Mouse (Mus musculus) forebrain, embryonic 12.5 days (tissue): Measurements from ENCODE around the gene Rpusd4. TPM values are rescaled to one million over a fixed set of nuclear protein-coding genes. Genes with fewer than 3 reads are reported as not detected.

Experiments used
- ATAC-seq: fragments of 200-750 bp; cut with Nextera tagmentation; 2 replicates; pipeline ENCODE4 v1.8.0; 2017; ENCODE audit warnings: moderate TSS enrichment; ENCODE audit not compliant: low FRiP score
- H3K27ac ChIP-seq: fragments of 300-500 bp; sonication (generic); 2 replicates; pipeline ENCODE4 v1.5.1; 2016; ENCODE audit warnings: mild to moderate bottlenecking
- H3K27me3 ChIP-seq: fragments of 300-500 bp; sonication (generic); 2 replicates; pipeline ENCODE4 v1.6.1; 2016; ENCODE audit warnings: mild to moderate bottlenecking
- H3K36me3 ChIP-seq: fragments of 300-500 bp; sonication (generic); replicated peaks from 2 replicates; pipeline ENCODE4 v1.6.1; 2016; ENCODE audit warnings: mild to moderate bottlenecking
- H3K4me1 ChIP-seq: fragments of 300-500 bp; sonication (generic); 2 replicates; pipeline ENCODE4 v1.6.1; 2016
- H3K4me2 ChIP-seq: fragments of 300-500 bp; sonication (generic); 2 replicates; pipeline ENCODE4 v1.6.1; 2016; ENCODE audit warnings: mild to moderate bottlenecking, moderate library complexity
- H3K4me3 ChIP-seq: fragments of 300-500 bp; sonication (generic); replicated peaks from 2 replicates; pipeline ENCODE4 v1.5.1; 2016; ENCODE audit warnings: mild to moderate bottlenecking
- H3K9ac ChIP-seq: fragments of 300-500 bp; sonication (generic); 2 replicates; pipeline ENCODE4 v1.6.1; 2016; ENCODE audit warnings: mild to moderate bottlenecking
- H3K9me3 ChIP-seq: fragments of 300-500 bp; sonication (generic); 2 replicates; pipeline ENCODE4 v1.6.1; 2016
- WGBS: fragments of 180-500 bp; shearing (Covaris S2); methylation state at CpG from one replicate; pipeline ENCODE4 v1.1.7; 2016; 5-methylcytosine and 5-hydroxymethylcytosine counted together
- polyA plus RNA-seq: library from polyadenylated mRNA; unstranded; fragments of >200 nt; fragmentation: Nextera tagmentation; extraction: Ambion mirVana; gene quantifications from 2 replicates; pipeline ENCODE4 v1.2.1, GENCODE M21; 2016

The Rpusd4 gene
- 25.6 and 27.9 TPM in 2 replicates for polyA plus RNA-seq

- no peaks in the 10 kb centered on the region for H3K27me3 ChIP-seq
- H3K36me3 ChIP-seq: peaks cover 8% of the 10 kb centered on the region
- peak within 1 kb of the TSS; percentile 57 for H3K27ac ChIP-seq
- peak within 1 kb of the TSS; percentile 67 for H3K9ac ChIP-seq
- H3K4me1 ChIP-seq: peaks cover 17% of the 10 kb centered on the region
- under 1% methylated on average over 59 of the region's 62 CpGs for WGBS
- H3K4me2 ChIP-seq: peak within 1 kb of the TSS; percentile 80
- no peaks in the 10 kb centered on the region for H3K9me3 ChIP-seq
- peak; percentile 98 for ATAC-seq
- peak within 1 kb of the TSS; percentile 61 for H3K4me3 ChIP-seq
These were observed at the start of gene Rpusd4, which contains the start of gene Fam118b for GRCm38 (mm10) chr9:35267146-35267975. Gene Rpusd4, plus strand, starts transcription at chr9:35267865. Gene Fam118b, minus strand, starts transcription at chr9:35267805.

DNA sequence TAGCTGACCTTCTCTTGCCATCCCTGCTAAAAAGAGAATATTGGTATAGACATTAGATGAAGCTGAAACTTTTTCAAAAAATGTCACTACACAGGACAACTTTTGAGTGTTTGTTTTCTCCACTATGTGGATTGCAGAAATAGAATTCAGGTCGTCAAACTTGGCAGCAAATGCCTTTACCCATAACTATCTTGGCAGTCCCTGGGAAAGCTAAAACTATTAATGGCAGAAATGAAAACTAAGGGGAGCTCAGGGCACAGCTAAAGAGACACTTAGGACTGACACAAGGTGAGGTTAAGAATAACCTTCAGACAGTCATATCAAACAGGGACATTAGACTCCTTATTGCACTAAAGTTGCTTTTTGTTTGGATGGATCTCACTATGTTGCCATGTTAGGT is 49.7 kb upstream of the Rpusd4 start:
- Histone ChIP-seq H3K4me1 (no peaks in the 10 kb centered on the region), H3K4me3 (no peak overlapping the region), H3K4me2 (no peak overlapping the region), H3K9me3 (no peaks in the 10 kb centered on the region), H3K36me3 (peaks cover 84% of the 10 kb centered on the region), H3K27me3 (no peaks in the 10 kb centered on the region), H3K9ac (no peak overlapping the region), H3K27ac (no peak overlapping the region)
- ATAC-seq: no peak
- WGBS: 77% methylated on average over 1 of the region's 1 CpGs

DNA sequence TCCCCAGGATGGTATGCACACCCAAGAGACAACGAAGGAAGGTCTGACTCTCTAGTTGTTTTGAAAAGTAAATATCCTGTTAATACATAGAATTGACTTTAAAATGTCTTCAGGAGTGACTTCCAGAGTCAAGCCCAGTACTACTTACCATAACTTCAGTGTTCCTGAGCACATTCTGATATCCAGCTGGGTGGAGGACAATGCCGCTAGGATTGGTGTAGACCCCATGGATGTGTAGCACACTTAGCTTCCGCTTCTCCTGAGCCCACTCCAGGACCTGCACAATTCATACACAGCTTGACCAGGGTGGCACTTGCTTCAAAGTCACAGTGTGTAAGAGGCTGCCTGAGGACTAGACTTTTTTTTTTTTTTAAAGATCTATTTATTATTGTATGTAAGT is 44.2 kb upstream of the Rpusd4 start:
- Histone ChIP-seq H3K4me2 (no peak overlapping the region), H3K9ac (no peak overlapping the region), H3K4me1 (no peaks in the 10 kb centered on the region), H3K27me3 (no peaks in the 10 kb centered on the region), H3K27ac (no peak overlapping the region), H3K9me3 (no peaks in the 10 kb centered on the region), H3K4me3 (no peak overlapping the region), H3K36me3 (peaks cover 59% of the 10 kb centered on the region)
- ATAC-seq: no peak
- 93% methylated on average over 3 of the region's 3 CpGs for WGBS

DNA sequence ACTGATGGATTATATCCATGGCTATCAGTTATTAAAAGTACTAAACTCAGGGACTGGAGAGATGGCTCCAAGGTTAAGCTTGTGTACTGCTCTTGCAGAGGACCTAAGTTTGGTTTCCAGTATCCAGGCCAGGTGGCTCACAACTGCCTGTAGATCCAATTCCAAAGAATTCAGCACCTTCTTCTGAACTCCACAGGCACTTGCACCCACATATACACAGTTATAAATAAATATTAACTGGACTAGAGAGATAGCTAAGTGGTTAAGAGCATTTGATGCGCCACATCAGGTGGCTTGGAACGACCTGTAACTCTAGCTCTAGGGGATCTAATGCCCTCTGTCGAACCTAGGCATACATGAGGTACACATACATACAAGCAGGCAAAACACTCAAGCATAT is 39.0 kb upstream of the Rpusd4 start:
- whole genome bisulfite sequencing: 93% methylated on average over 3 of the region's 3 CpGs
- Histone ChIP-seq H3K36me3 (peaks cover 36% of the 10 kb centered on the region), H3K27me3 (no peaks in the 10 kb centered on the region), H3K9ac (no peak overlapping the region), H3K4me1 (no peaks in the 10 kb centered on the region), H3K27ac (no peak overlapping the region), H3K4me3 (no peak overlapping the region), H3K4me2 (no peak overlapping the region), H3K9me3 (no peaks in the 10 kb centered on the region)
- no peak for ATAC-seq

- 58% methylated on average over 3 of the region's 3 CpGs for WGBS
- ATAC-seq: no peak
- peaks cover 28% of the 10 kb centered on the region for H3K36me3 ChIP-seq
These were observed 31.7 kb upstream of the Rpusd4 start for GRCm38 (mm10) chr9:35235996-35236395.

GRCm38 (mm10) chr9:35238371-35238770 is 29.3 kb upstream of the Rpusd4 start:
- Histone ChIP-seq H3K4me1 (no peaks in the 10 kb centered on the region), H3K27me3 (no peaks in the 10 kb centered on the region), H3K9me3 (no peaks in the 10 kb centered on the region), H3K4me3 (no peak overlapping the region), H3K9ac (no peak overlapping the region), H3K4me2 (no peak overlapping the region), H3K27ac (no peak overlapping the region), H3K36me3 (peaks cover 18% of the 10 kb centered on the region)
- 94% methylated on average over 1 of the region's 1 CpGs for WGBS
- no peak for ATAC-seq

More at GRCm38 (mm10) chr9:35235996-35236395, 31.7 kb upstream of the Rpusd4 start:
- no peak overlapping the region for H3K27ac ChIP-seq
- no peak overlapping the region for H3K9ac ChIP-seq
- H3K4me2 ChIP-seq: no peak overlapping the region
- H3K4me1 ChIP-seq: no peaks in the 10 kb centered on the region
- H3K9me3 ChIP-seq: no peaks in the 10 kb centered on the region
- no peak overlapping the region for H3K4me3 ChIP-seq
- no peaks in the 10 kb centered on the region for H3K27me3 ChIP-seq

DNA sequence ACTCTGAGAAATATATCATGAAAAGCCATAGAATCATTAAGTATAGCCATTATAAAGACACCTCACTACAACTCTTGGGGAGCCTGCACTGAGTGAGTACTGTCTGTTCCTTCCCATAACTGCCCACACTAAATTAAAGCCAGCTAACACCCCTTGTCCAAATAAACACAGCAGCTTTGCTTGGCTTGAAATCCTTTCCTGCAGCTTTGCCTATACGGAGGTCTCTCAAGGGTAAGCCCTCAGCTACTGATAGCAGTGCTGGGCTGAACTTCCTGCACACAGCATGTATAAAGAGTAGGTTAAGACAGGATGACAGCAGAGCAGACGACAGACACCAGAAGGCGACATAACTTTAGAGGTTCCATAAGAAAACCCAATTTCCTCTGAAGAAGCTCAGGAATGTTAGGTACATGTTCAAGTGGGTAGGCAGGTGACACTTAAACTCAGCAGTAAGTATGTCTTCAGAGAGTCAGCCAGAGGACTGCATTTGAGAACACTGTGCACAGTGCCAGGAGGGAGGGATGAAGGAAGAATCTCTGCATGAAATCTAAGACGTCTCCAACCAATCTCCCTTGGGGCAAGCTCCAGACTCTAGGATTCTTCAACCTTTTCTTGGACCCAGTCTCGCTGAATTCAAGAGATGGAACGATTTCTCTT is 28.6 kb upstream of the Rpusd4 start:
- no peak overlapping the region for H3K4me2 ChIP-seq
- ATAC-seq: no peak
- H3K4me3 ChIP-seq: no peak overlapping the region
- peaks cover 14% of the 10 kb centered on the region for H3K36me3 ChIP-seq
- H3K4me1 ChIP-seq: no peaks in the 10 kb centered on the region
- no peaks in the 10 kb centered on the region for H3K9me3 ChIP-seq
- no peaks in the 10 kb centered on the region for H3K27me3 ChIP-seq
- H3K27ac ChIP-seq: no peak overlapping the region
- no peak overlapping the region for H3K9ac ChIP-seq
- 92% methylated on average over 6 of the region's 6 CpGs for WGBS

GRCm38 (mm10) chr9:35239734-35240133 is 27.9 kb upstream of the Rpusd4 start:
- WGBS: 83% methylated on average over 1 of the region's 1 CpGs
- Histone ChIP-seq H3K4me1 (no peaks in the 10 kb centered on the region), H3K27ac (no peak overlapping the region), H3K9ac (no peak overlapping the region), H3K9me3 (no peaks in the 10 kb centered on the region), H3K27me3 (no peaks in the 10 kb centered on the region), H3K4me3 (no peak overlapping the region), H3K36me3 (peaks cover 10% of the 10 kb centered on the region), H3K4me2 (no peak overlapping the region)
- no peak for ATAC-seq

- Histone ChIP-seq H3K4me3 (no peak overlapping the region), H3K9ac (no peak overlapping the region), H3K36me3 (peaks cover 4% of the 10 kb centered on the region; the same call in 1 of the 2 replicates), H3K9me3 (no peaks in the 10 kb centered on the region), H3K27ac (no peak overlapping the region), H3K27me3 (no peaks in the 10 kb centered on the region), H3K4me1 (no peaks in the 10 kb centered on the region), H3K4me2 (no peak overlapping the region)
- ATAC-seq: no peak
- over 99% methylated on average over 2 of the region's 2 CpGs for WGBS
These were observed 20.3 kb upstream of the Rpusd4 start for GRCm38 (mm10) chr9:35247405-35247804.

- no peaks in the 10 kb centered on the region for H3K27me3 ChIP-seq
- no peak overlapping the region for H3K27ac ChIP-seq
- no peaks in the 10 kb centered on the region for H3K4me1 ChIP-seq
- H3K36me3 ChIP-seq: 0 out of 2 replicates have a peak, but pooled peaks cover 3% of the 10 kb centered on the region
- H3K4me3 ChIP-seq: no peak overlapping the region
- no peaks in the 10 kb centered on the region for H3K9me3 ChIP-seq
- H3K9ac ChIP-seq: no peak overlapping the region
- no peak for ATAC-seq
- H3K4me2 ChIP-seq: no peak overlapping the region
These were observed 18.2 kb upstream of the Rpusd4 start for GRCm38 (mm10) chr9:35249476-35249875.

DNA sequence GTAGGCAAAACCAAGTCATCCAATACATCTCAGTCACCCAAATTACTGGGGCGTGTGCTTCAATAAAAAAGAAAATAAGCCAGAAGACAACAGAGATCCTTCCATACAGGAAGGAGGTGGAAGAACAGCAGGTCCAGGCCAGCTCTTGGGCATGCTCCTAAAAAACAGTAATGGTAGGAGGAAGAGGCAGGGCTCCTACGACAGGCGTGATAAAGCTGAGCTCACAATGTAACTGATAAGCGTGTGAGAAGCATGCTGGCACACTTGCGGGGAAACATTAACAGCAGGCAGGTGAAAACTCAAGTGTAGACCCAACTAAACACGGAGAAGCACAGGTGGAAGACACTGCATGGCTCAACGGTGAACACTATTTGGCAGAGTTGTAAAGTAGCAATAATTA is 10.3 kb upstream of the Rpusd4 start:
- Histone ChIP-seq H3K4me1 (no peaks in the 10 kb centered on the region), H3K9ac (no peak overlapping the region), H3K4me2 (no peak overlapping the region), H3K27ac (no peak overlapping the region), H3K4me3 (no peak overlapping the region), H3K9me3 (no peaks in the 10 kb centered on the region), H3K36me3 (peaks cover 7% of the 10 kb centered on the region; the same call in 1 of the 2 replicates), H3K27me3 (no peaks in the 10 kb centered on the region)
- no peak for ATAC-seq
- 93% methylated on average over 7 of the region's 7 CpGs for WGBS

DNA sequence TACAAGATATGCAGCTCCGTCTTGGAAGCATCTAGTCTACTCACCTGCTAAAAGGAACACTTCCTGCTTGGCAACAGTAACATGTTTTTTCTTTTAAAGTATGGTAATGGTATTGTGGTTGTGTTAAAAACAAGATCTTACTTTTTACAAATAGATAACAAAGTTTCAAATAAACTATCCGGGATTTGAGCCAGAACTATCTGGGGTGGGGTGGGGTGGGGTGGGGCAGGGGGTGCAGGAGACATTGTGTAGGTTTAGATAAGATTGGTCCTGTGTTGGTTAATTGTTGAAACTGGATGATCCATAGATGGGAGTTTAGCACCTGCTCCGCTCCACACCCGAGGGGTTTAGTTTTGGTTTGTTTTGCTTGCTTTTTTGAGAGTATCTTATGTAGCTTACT is 5.2 kb upstream of the Rpusd4 start:
- peaks cover 5% of the 10 kb centered on the region; the same call in 1 of the 2 replicates for H3K36me3 ChIP-seq
- no peak for ATAC-seq
- no peak overlapping the region for H3K27ac ChIP-seq
- H3K9ac ChIP-seq: no peak overlapping the region
- H3K27me3 ChIP-seq: no peaks in the 10 kb centered on the region
- 91% methylated on average over 4 of the region's 4 CpGs for WGBS
- H3K4me1 ChIP-seq: peaks cover 9% of the 10 kb centered on the region
- no peaks in the 10 kb centered on the region for H3K9me3 ChIP-seq
- no peak overlapping the region for H3K4me3 ChIP-seq
- no peak overlapping the region for H3K4me2 ChIP-seq
